Mouse (Mus musculus): ENCODE data around the gene Tnni3. TPM values are rescaled to one million over a fixed set of nuclear protein-coding genes. Genes with fewer than 3 reads are reported as not detected.

Tnni3 gene
- polyA plus RNA-seq, 1 experiment: 59.3 TPM

GRCm38 (mm10) chr7:4492284-4493224 lies 31.5 kb downstream of the Tnni3 start:
- H3K27me3 ChIP-seq (ENCODE audit: control insufficient read depth, insufficient read depth, low read length): no peaks in the 10 kb centered on the region
- no peak overlapping the region for H3K4me3 ChIP-seq (ENCODE audit: control insufficient read depth, low read depth, low read length)
- H3K36me3 ChIP-seq (ENCODE audit: control insufficient read depth, insufficient read depth, low read length): peaks cover 2% of the 10 kb centered on the region
- H3K4me1 ChIP-seq (ENCODE audit: control insufficient read depth, insufficient read depth, low read length): peaks cover 10% of the 10 kb centered on the region; the same call in 1 of the 2 replicates
- TF ChIP-seq CTCF (IDR thresholded peaks at IDR 0.05; ENCODE audit: control insufficient read depth, insufficient read depth, insufficient replicate concordance, low read depth, low read length) (no peak), POLR2A (IDR thresholded peaks at IDR 0.05; ENCODE audit: control insufficient read depth, low read depth, low read length) (no peak)
- H3K27ac ChIP-seq (ENCODE audit: control insufficient read depth, insufficient read depth, low read depth, low read length): no peak overlapping the region; the same call in 1 of the 2 replicates

- Histone ChIP-seq H3K4me1 (ENCODE audit: control insufficient read depth, insufficient read depth, low read length) (peaks cover 6% of the 10 kb centered on the region; the same call in 1 of the 2 replicates), H3K27me3 (ENCODE audit: control insufficient read depth, insufficient read depth, low read length) (no peaks in the 10 kb centered on the region), H3K4me3 (ENCODE audit: control insufficient read depth, low read depth, low read length) (no peak overlapping the region), H3K27ac (ENCODE audit: control insufficient read depth, insufficient read depth, low read depth, low read length) (peak overlapping the region; percentile 69), H3K36me3 (ENCODE audit: control insufficient read depth, insufficient read depth, low read length) (peaks cover 2% of the 10 kb centered on the region)
- TF ChIP-seq CTCF (IDR thresholded peaks at IDR 0.05; ENCODE audit: control insufficient read depth, insufficient read depth, insufficient replicate concordance, low read depth, low read length) (no peak), POLR2A (IDR thresholded peaks at IDR 0.05; ENCODE audit: control insufficient read depth, low read depth, low read length) (no peak)
These were observed 32.7 kb downstream of the Tnni3 start for GRCm38 (mm10) chr7:4491308-4491707.

GRCm38 (mm10) chr7:4482281-4482680 lies 41.7 kb downstream of the Tnni3 start:
- H3K4me1 ChIP-seq (ENCODE audit: control insufficient read depth, insufficient read depth, low read length): peaks cover 16% of the 10 kb centered on the region

GRCm38 (mm10) chr7:4479674-4480073 lies 44.4 kb downstream of the Tnni3 start:
- Histone ChIP-seq H3K36me3 (ENCODE audit: control insufficient read depth, insufficient read depth, low read length) (no peaks in the 10 kb centered on the region; the same call in none of the 2 replicates), H3K27ac (ENCODE audit: control insufficient read depth, insufficient read depth, low read depth, low read length) (no peak overlapping the region), H3K4me3 (ENCODE audit: control insufficient read depth, low read depth, low read length) (no peak overlapping the region)

More at GRCm38 (mm10) chr7:4482281-4482680, 41.7 kb downstream of the Tnni3 start:
- Histone ChIP-seq H3K27me3 (ENCODE audit: control insufficient read depth, insufficient read depth, low read length) (no peaks in the 10 kb centered on the region), H3K36me3 (ENCODE audit: control insufficient read depth, insufficient read depth, low read length) (no peaks in the 10 kb centered on the region; the same call in none of the 2 replicates), H3K4me3 (ENCODE audit: control insufficient read depth, low read depth, low read length) (no peak overlapping the region), H3K27ac (ENCODE audit: control insufficient read depth, insufficient read depth, low read depth, low read length) (no peak overlapping the region)
- TF ChIP-seq POLR2A (IDR thresholded peaks at IDR 0.05; ENCODE audit: control insufficient read depth, low read depth, low read length) (no peak), CTCF (IDR thresholded peaks at IDR 0.05; ENCODE audit: control insufficient read depth, insufficient read depth, insufficient replicate concordance, low read depth, low read length) (no peak)

GRCm38 (mm10) chr7:4478796-4479291 lies 45.2 kb downstream of the Tnni3 start:
- Histone ChIP-seq H3K27ac (ENCODE audit: control insufficient read depth, insufficient read depth, low read depth, low read length) (peak overlapping the region; percentile 44), H3K4me3 (ENCODE audit: control insufficient read depth, low read depth, low read length) (peak overlapping the region; percentile 66), H3K27me3 (ENCODE audit: control insufficient read depth, insufficient read depth, low read length) (no peaks in the 10 kb centered on the region), H3K4me1 (ENCODE audit: control insufficient read depth, insufficient read depth, low read length) (peaks cover 18% of the 10 kb centered on the region), H3K36me3 (ENCODE audit: control insufficient read depth, insufficient read depth, low read length) (no peaks in the 10 kb centered on the region; the same call in none of the 2 replicates)
- TF ChIP-seq CTCF (IDR thresholded peaks at IDR 0.05; ENCODE audit: control insufficient read depth, insufficient read depth, insufficient replicate concordance, low read depth, low read length): no peak
- no peak for TF ChIP-seq POLR2A (IDR thresholded peaks at IDR 0.05; ENCODE audit: control insufficient read depth, low read depth, low read length)

More at GRCm38 (mm10) chr7:4479674-4480073, 44.4 kb downstream of the Tnni3 start:
- Histone ChIP-seq H3K4me1 (ENCODE audit: control insufficient read depth, insufficient read depth, low read length) (peaks cover 16% of the 10 kb centered on the region), H3K27me3 (ENCODE audit: control insufficient read depth, insufficient read depth, low read length) (no peaks in the 10 kb centered on the region)
- TF ChIP-seq CTCF (IDR thresholded peaks at IDR 0.05; ENCODE audit: control insufficient read depth, insufficient read depth, insufficient replicate concordance, low read depth, low read length): peak; percentile 28; the same call in 1 of the 2 replicates
- TF ChIP-seq POLR2A (IDR thresholded peaks at IDR 0.05; ENCODE audit: control insufficient read depth, low read depth, low read length): no peak

- peak; percentile 45; the same call in 1 of the 2 replicates for TF ChIP-seq POLR2A (IDR thresholded peaks at IDR 0.05; ENCODE audit: control insufficient read depth, low read depth, low read length)
- no peak for TF ChIP-seq CTCF (IDR thresholded peaks at IDR 0.05; ENCODE audit: control insufficient read depth, insufficient read depth, insufficient replicate concordance, low read depth, low read length)
- Histone ChIP-seq H3K27ac (ENCODE audit: control insufficient read depth, insufficient read depth, low read depth, low read length) (peak overlapping the region; percentile 65), H3K27me3 (ENCODE audit: control insufficient read depth, insufficient read depth, low read length) (no peaks in the 10 kb centered on the region), H3K36me3 (ENCODE audit: control insufficient read depth, insufficient read depth, low read length) (no peaks in the 10 kb centered on the region; the same call in none of the 2 replicates), H3K4me3 (ENCODE audit: control insufficient read depth, low read depth, low read length) (peak overlapping the region; percentile 66), H3K4me1 (ENCODE audit: control insufficient read depth, insufficient read depth, low read length) (peaks cover 19% of the 10 kb centered on the region)
These were observed 45.8 kb downstream of the Tnni3 start for GRCm38 (mm10) chr7:4478021-4478795.
